Mouse (Mus musculus) CH12.LX (cell line): Measurements from ENCODE around the gene Hpcal4. TPM values are rescaled to one million over a fixed set of nuclear protein-coding genes. Genes with fewer than 3 reads are reported as not detected.

ENCODE experiments used
- DNase-seq: peaks from one replicate; pipeline ENCODE4 v3.0.0-alpha.2; 2013; ENCODE audit errors: extremely low read depth
- H3K27ac ChIP-seq: 2 replicates; pipeline ENCODE4 v1.5.1; 2012; ENCODE audit warnings: low read depth, mild to moderate bottlenecking, control low read depth, moderate library complexity; ENCODE audit not compliant: insufficient read depth
- H3K27me3 ChIP-seq: replicated peaks from 2 replicates; pipeline ENCODE3; 2012; ENCODE audit warnings: inconsistent platforms
- H3K36me3 ChIP-seq, 2 experiments: replicated peaks in 1 of 2; 2 replicates each; pipeline versions ENCODE3 to v1.6.1; 2012; ENCODE audit warnings: inconsistent platforms in 1 of 2, low read length in 1 of 2, mild to moderate bottlenecking in 1 of 2, mixed read lengths in 1 of 2, moderate library complexity in 1 of 2; ENCODE audit not compliant: control insufficient read depth in 1 of 2, insufficient read depth in 1 of 2
- H3K4me1 ChIP-seq, 2 experiments: 2 replicates each; pipeline ENCODE4 v1.6.1; 2012; ENCODE audit warnings: inconsistent platforms in 1 of 2, moderate library complexity in 1 of 2; ENCODE audit not compliant: insufficient read depth in 2 of 2, control insufficient read depth in 1 of 2
- H3K4me2 ChIP-seq: 2 replicates; pipeline ENCODE4 v1.6.1; 2012; ENCODE audit warnings: low read depth, mild to moderate bottlenecking, control low read depth; ENCODE audit not compliant: poor library complexity, insufficient read depth, severe bottlenecking
- H3K4me3 ChIP-seq, 3 experiments: fragments of 150-350 bp in 1 of 3; sonication (generic) in 1 of 3; replicated peaks in 1 of 3; 2 replicates each; pipeline versions ENCODE3 to v1.5.1; 2011 to 2012; ENCODE audit warnings: low read depth in 2 of 3, low read length in 2 of 3, mild to moderate bottlenecking in 2 of 3, moderate library complexity in 2 of 3, control low read depth in 1 of 3, improper control_type of control experiment in 1 of 3, inconsistent platforms in 1 of 3, mixed read lengths in 1 of 3; ENCODE audit not compliant: poor library complexity in 1 of 3
- H3K79me2 ChIP-seq: replicated peaks from 2 replicates; pipeline ENCODE4 v1.6.1; 2012; ENCODE audit warnings: mild to moderate bottlenecking, moderate library complexity; ENCODE audit not compliant: control insufficient read depth, poor library complexity, insufficient read depth, severe bottlenecking; ENCODE audit errors: extremely low read depth
- H3K9ac ChIP-seq: 2 replicates; pipeline ENCODE4 v1.6.1; 2012; ENCODE audit warnings: low read depth, mild to moderate bottlenecking, control low read depth, moderate library complexity; ENCODE audit not compliant: insufficient read depth
- H3K9me3 ChIP-seq: replicated peaks from 2 replicates; pipeline ENCODE3; 2012; ENCODE audit warnings: low read length, inconsistent platforms, mixed read lengths
- CHD1 ChIP-seq: IDR thresholded peaks from 2 replicates; pipeline ENCODE4 v1.6.1; 2012; ENCODE audit warnings: low read depth, low read length, improper control_type of control experiment, inconsistent platforms
- CHD2 ChIP-seq: IDR thresholded peaks from 2 replicates; pipeline ENCODE4 v1.6.1; 2011; ENCODE audit warnings: low read length, improper control_type of control experiment
- CTCF ChIP-seq, 2 experiments: IDR thresholded peaks in 1 of 2; conservative IDR thresholded peaks in 1 of 2; 2 replicates each; pipeline ENCODE4 v1.5.1; 2011 to 2012; ENCODE audit warnings: low read depth in 2 of 2, low read length in 2 of 2, improper control_type of control experiment in 1 of 2, inconsistent platforms in 1 of 2, mild to moderate bottlenecking in 1 of 2, moderate library complexity in 1 of 2
- ELF1 ChIP-seq: IDR thresholded peaks from 2 replicates; pipeline ENCODE4 v1.6.1; 2014; ENCODE audit warnings: low read depth, mild to moderate bottlenecking, inconsistent platforms, low read length, improper control_type of control experiment
- EP300 ChIP-seq: IDR thresholded peaks from 2 replicates; pipeline ENCODE4 v1.6.1; 2011; ENCODE audit warnings: low read length, improper control_type of control experiment
- ETS1 ChIP-seq: conservative IDR thresholded peaks from 2 replicates; pipeline ENCODE4 v1.6.1; 2012; ENCODE audit warnings: low read depth, mild to moderate bottlenecking, inconsistent platforms, low read length, improper control_type of control experiment, moderate library complexity
- HCFC1 ChIP-seq: IDR thresholded peaks from 2 replicates; pipeline ENCODE4 v1.6.1; 2012; ENCODE audit warnings: low read depth, mild to moderate bottlenecking, inconsistent platforms, low read length, improper control_type of control experiment
- KAT2A ChIP-seq: IDR thresholded peaks from 2 replicates; pipeline ENCODE4 v1.6.1; 2012; ENCODE audit warnings: low read length, improper control_type of control experiment, inconsistent platforms; ENCODE audit not compliant: insufficient replicate concordance
- NELFE ChIP-seq: IDR thresholded peaks from 2 replicates; pipeline ENCODE4 v1.6.1; 2011; ENCODE audit warnings: low read depth, low read length, improper control_type of control experiment
- SIN3A ChIP-seq: IDR thresholded peaks from 2 replicates; pipeline ENCODE4 v1.6.1; 2012; ENCODE audit warnings: low read length, improper control_type of control experiment, inconsistent platforms
- SMC3 ChIP-seq: IDR thresholded peaks from 2 replicates; pipeline ENCODE4 v1.6.1; 2011; ENCODE audit warnings: low read depth, low read length, improper control_type of control experiment
- USF1 ChIP-seq: IDR thresholded peaks from 2 replicates; pipeline ENCODE4 v1.6.1; 2014; ENCODE audit warnings: low read depth, mild to moderate bottlenecking, inconsistent platforms, low read length, improper control_type of control experiment
- USF2 ChIP-seq: conservative IDR thresholded peaks from 2 replicates; pipeline ENCODE4 v1.6.1; 2011; ENCODE audit warnings: low read depth, low read length, improper control_type of control experiment
- ZKSCAN1 ChIP-seq: IDR thresholded peaks from 2 replicates; pipeline ENCODE4 v1.6.1; 2012; ENCODE audit warnings: low read depth, inconsistent platforms, low read length, improper control_type of control experiment, borderline replicate concordance
- ZMIZ1 ChIP-seq: IDR thresholded peaks from 2 replicates; pipeline ENCODE4 v1.6.1; 2012; ENCODE audit warnings: low read depth, mild to moderate bottlenecking, inconsistent platforms, low read length, improper control_type of control experiment
- dilution Hi-C: fragments of 300-500 bp; cut with MboI; formaldehyde crosslinking; loops from 2 replicates; pipeline ENCODE4 v1.14.3; 2020; ENCODE audit warnings: low sequenced_read_pairs; ENCODE audit not compliant: extremely low pct_unique_long_range_greater_than_20kb, extremely low pct_ligation_motif_present
- in situ Hi-C: fragments of 300-500 bp; cut with MboI; formaldehyde crosslinking; loops from 3 replicates; pipeline ENCODE4 v1.14.3; 2019; ENCODE audit warnings: low sequenced_read_pairs, low pct_ligation_motif_present, low pct_unique_long_range_greater_than_20kb, mixed read lengths
- polyA plus RNA-seq: library from polyadenylated mRNA; unstranded; fragments of >175 nt; gene quantifications from 2 replicates; pipeline ENCODE4 v1.2.1, GENCODE M21; 2012; ENCODE audit warnings: low read depth; ENCODE audit not compliant: insufficient read length
- total RNA-seq, 2 experiments: library from RNA; depleted of rRNA; stranded (reverse); fragments of 300-350 nt in 1 of 2; fragments of >200 nt in 1 of 2; gene quantifications; 2 replicates each; pipeline ENCODE4 v1.2.3; 2012 to 2014

The Hpcal4 gene
- total and polyA plus RNA-seq, 3 experiments: not detected

GRCm38 (mm10) chr4:123162305-123162917, 20.6 kb upstream of the Hpcal4 start:
- DNase-seq: no peak

GRCm38 (mm10) chr4:123164157-123164556, 18.9 kb upstream of the Hpcal4 start:
- H3K9me3 ChIP-seq: peaks cover 7% of the 10 kb centered on the region
- peaks cover 67% of the 10 kb centered on the region for H3K27me3 ChIP-seq
- H3K4me2 ChIP-seq: no peak overlapping the region
- in situ Hi-C loops (no loop called here), dilution Hi-C loops (no loop called here)
- no peaks in the 10 kb centered on the region for H3K36me3 ChIP-seq
- H3K79me2 ChIP-seq: no peaks in the 10 kb centered on the region
- no peaks in the 10 kb centered on the region for H3K4me1 ChIP-seq
- no peak overlapping the region for H3K27ac ChIP-seq
- TF ChIP-seq CHD2: no peak
- TF ChIP-seq SMC3: no peak
- TF ChIP-seq CTCF (conservative IDR thresholded peaks at IDR 0.05 in 1 of 2, IDR thresholded peaks at IDR 0.05 in 1 of 2; ENCODE audit: low read depth in 2 of 2, low read length in 2 of 2): no peak
- no peak for TF ChIP-seq ETS1
- TF ChIP-seq NELFE: no peak
- TF ChIP-seq ELF1: no peak
- TF ChIP-seq USF2: no peak
- TF ChIP-seq EP300: no peak
- no peak overlapping the region for H3K4me3 ChIP-seq
- no peak overlapping the region for H3K9ac ChIP-seq
- no peak for DNase-seq

More at GRCm38 (mm10) chr4:123162305-123162917, 20.6 kb upstream of the Hpcal4 start:
- TF ChIP-seq ZKSCAN1 (no peak), SIN3A (no peak), USF1 (no peak), CHD1 (no peak), ZMIZ1 (no peak), SMC3 (no peak), HCFC1 (no peak)
- in situ Hi-C loops: no loop called here
- Histone ChIP-seq H3K27me3 (peaks cover 76% of the 10 kb centered on the region), H3K4me2 (no peak overlapping the region), H3K9me3 (peaks cover 6% of the 10 kb centered on the region), H3K9ac (no peak overlapping the region), H3K4me3 (no peak overlapping the region), H3K4me1 (no peaks in the 10 kb centered on the region), H3K27ac (no peak overlapping the region), H3K79me2 (no peaks in the 10 kb centered on the region), H3K36me3 (no peaks in the 10 kb centered on the region)
- dilution Hi-C loops: no loop called here

GRCm38 (mm10) chr4:123171811-123172210, 11.2 kb upstream of the Hpcal4 start:
- Histone ChIP-seq H3K79me2 (no peaks in the 10 kb centered on the region), H3K4me3 (no peak overlapping the region), H3K4me1 (no peaks in the 10 kb centered on the region), H3K4me2 (no peak overlapping the region), H3K9ac (no peak overlapping the region), H3K27ac (no peak overlapping the region), H3K36me3 (no peaks in the 10 kb centered on the region), H3K27me3 (peaks cover 73% of the 10 kb centered on the region)
- dilution Hi-C loops (no loop called here), in situ Hi-C loops (no loop called here)
- no peak for DNase-seq
- TF ChIP-seq KAT2A (no peak), CTCF (conservative IDR thresholded peaks at IDR 0.05 in 1 of 2, IDR thresholded peaks at IDR 0.05 in 1 of 2; ENCODE audit: low read depth in 2 of 2, low read length in 2 of 2) (peak in 1 of 2 experiments; percentile 41; a peak in 2 of 4 replicates)
- TF ChIP-seq, all 38 proteins: peak for 1
- peaks cover 2% of the 10 kb centered on the region for H3K9me3 ChIP-seq
